Mouse (Mus musculus) liver, adult (tissue): ENCODE data around the gene Nefh.

ENCODE experiments used
- GATA4 ChIP-seq: IDR thresholded peaks from 2 replicates; pipeline ENCODE4 v1.6.1; 2014; ENCODE audit warnings: mild to moderate bottlenecking, low read length; ENCODE audit not compliant: insufficient replicate concordance

Nefh gene

DNA sequence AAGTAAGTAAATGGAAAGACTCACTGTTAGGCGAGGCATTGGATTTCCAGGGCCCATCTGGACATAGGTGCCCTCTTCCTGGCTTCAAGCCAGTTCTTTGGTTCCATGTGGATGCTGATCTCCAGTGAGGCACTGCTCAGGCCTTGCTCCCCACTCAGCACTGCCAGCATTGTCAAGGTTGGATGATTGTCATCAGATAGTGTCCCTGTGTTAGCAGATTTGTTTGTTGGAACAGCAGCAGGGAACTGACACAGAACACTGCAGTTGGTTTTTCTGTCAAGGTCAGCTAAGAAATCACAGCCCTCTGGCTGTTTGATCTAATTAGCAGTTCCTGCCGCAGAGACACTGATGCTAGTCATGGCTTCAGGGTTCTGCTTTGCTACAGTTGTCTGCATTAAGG is 26.6 kb downstream of the Nefh start:
- TF ChIP-seq GATA4, result no peak

- no peak for TF ChIP-seq GATA4
These were observed 31.8 kb downstream of the Nefh start for GRCm38 (mm10) chr11:4916068-4916467.

- no peak for TF ChIP-seq GATA4
These were observed 41.6 kb downstream of the Nefh start for GRCm38 (mm10) chr11:4906231-4906630.

- no peak for TF ChIP-seq GATA4
These were observed 45.9 kb downstream of the Nefh start for GRCm38 (mm10) chr11:4901956-4902355.

GRCm38 (mm10) chr11:4900437-4900836 is 47.4 kb downstream of the Nefh start:
- TF ChIP-seq GATA4, result no peak

DNA sequence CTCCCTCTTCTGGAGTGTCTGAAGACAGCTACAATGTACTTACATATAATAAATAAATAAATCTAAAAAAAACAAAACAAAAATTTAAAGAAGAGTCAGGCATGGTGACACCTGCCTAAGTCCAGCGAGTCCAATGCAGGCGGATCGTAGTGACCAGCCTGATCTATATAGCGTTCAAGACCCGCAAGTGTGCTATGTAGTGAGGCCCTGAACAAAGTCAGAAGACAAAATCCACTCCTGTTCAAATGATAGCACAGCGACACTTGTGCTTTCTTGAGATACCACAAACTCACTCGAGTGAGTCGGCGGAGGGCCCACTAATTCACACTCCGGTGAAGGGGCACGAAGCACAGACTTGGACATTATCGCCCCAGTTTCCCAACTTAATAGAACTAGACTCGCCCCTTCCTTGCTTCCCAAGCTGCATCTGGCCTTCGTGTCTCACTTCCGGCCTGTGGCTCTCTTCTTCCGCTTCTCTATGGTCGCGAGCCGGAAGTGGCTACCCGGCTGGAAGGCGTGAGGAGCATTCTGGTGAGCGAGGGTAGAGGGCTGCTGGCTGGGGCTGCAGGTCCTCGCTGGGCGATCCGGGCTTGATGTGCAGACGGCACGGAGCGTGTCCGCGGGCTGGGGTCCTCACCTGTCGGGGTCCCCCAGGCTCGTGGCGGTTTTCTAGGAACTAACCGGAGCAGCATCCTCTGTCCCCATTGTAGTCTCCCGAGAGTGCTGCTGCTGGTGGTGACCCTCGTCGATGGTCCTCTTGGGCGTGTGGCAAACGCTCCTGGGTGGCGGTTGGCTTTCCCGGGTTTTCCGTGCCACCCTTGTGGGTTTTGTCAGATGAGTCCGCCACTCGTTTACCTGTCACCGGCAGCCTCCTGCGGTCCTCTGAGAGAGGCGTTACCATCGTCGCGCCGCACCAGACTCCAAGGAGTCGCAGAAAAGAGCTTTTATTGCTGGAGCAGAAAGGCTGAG is 52.7 kb downstream of the Nefh start, which contains the start of gene Thoc5:
Gene Thoc5 (plus strand): TSS at position 473 of the 969 bp plus-strand sequence.
- peak; percentile 25; the same call in 1 of the 2 replicates for TF ChIP-seq GATA4
